Mouse (Mus musculus): Measurements from ENCODE around the gene 4932438H23Rik. TPM values are rescaled to one million over a fixed set of nuclear protein-coding genes. Genes with fewer than 3 reads are reported as not detected.

Gene 4932438H23Rik
- total RNA-seq (2017), result 1.7 and 2.2 TPM in 2 replicates

DNA sequence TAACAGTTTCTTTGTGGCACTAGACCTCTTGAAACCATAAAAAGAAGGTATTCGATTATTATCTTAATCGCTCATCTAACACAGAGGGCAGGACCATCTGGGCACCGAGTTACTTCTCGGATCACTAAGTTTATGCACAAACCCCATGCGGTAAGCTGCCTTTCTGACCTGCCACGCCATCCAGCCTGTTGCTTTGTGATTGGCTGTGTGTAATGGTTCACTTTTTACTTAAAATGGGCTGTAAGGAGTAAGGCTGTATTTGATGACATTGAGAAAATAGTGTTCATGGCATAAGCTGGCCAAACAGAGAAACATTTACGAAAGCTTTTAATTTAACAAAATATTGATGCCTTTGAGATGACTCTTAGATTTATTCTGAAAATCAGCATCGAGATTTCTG, at the start of gene 4932438H23Rik:
4932438H23Rik (minus strand) TSS at position 101 of the 400 bp plus-strand sequence.
- ATAC-seq (replicated peaks in 1 of 2; ENCODE audit: insufficient read depth in 1 of 2, low FRiP score in 2 of 2, low TSS enrichment in 1 of 2, low read depth in 1 of 2, poor library complexity in 2 of 2, severe bottlenecking in 2 of 2), result no peak

DNA sequence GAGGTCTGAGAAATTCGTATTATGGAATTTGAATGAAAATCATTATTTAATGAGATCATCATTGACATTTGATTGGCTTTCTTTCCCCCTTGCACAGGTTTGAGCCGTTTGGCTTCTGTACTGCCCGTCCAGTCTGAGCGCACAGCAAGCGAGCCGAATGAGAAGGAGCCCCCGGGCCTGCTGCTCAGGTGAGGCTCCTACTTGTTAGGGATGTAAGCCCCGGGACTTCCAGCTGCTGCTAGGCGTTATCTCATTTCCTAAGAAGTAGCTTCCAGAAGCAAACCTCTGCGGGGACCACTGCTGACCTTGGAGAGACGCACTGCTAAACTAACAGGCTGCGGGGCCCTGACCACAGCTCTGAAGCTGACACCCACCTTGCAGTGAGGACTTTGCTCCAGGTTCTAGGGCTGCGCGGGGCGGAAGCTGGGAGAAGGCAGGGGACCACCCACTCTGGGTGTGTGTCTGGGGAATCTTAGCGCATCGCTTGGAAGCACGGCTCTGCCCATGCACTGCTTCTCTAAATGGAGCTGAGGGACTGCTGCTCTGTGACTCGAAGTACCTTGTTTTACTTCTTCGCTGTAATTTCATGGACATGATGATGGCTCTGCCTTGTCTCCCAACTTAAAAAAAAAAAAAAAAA, 46.2 kb upstream of the 4932438H23Rik start:
- ATAC-seq (replicated peaks in 1 of 2; ENCODE audit: insufficient read depth in 1 of 2, low FRiP score in 2 of 2, low TSS enrichment in 1 of 2, low read depth in 1 of 2, poor library complexity in 2 of 2, severe bottlenecking in 2 of 2), result no peak

DNA sequence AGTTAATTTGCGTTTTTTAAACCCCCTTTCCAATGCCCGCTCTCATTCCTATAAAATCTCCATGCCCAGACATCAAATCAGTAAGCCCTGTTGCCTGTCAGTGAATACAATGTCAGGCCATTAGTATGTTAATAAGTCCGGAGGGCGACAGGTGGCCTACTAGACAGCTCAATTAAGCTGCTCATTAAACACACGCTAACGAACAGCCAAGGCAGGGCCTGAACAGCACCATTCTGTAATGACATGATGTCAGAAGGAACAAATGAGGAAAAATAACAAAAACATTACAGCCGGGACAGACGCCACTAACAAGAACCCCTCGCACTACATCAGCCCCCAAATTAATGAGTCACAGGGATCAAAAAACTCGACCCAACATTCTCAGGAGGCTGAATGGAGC, 45.5 kb upstream of the 4932438H23Rik start:
- ATAC-seq (replicated peaks in 1 of 2; ENCODE audit: insufficient read depth in 1 of 2, low FRiP score in 2 of 2, low TSS enrichment in 1 of 2, low read depth in 1 of 2, poor library complexity in 2 of 2, severe bottlenecking in 2 of 2), result no peak

DNA sequence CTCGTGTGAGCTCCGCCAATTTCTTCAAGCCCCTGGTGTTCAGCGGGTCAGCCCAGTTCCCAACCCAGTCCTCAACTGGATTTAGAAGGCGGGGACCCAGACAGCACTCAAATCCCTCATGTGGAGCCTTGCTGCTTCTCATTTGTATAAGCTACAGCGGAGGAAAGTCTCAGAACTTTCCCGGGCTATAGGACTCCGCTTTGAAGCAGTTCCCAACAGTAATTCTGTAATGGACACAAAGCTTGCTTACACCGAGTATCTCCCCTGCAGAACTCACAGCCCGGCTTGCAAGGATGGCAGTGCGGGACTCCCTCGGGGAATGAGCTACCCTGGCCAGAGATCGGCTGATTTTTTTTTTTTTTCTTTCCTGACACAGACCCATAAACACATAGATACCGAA, 45.1 kb upstream of the 4932438H23Rik start:
- ATAC-seq (replicated peaks in 1 of 2; ENCODE audit: insufficient read depth in 1 of 2, low FRiP score in 2 of 2, low TSS enrichment in 1 of 2, low read depth in 1 of 2, poor library complexity in 2 of 2, severe bottlenecking in 2 of 2), result no peak

DNA sequence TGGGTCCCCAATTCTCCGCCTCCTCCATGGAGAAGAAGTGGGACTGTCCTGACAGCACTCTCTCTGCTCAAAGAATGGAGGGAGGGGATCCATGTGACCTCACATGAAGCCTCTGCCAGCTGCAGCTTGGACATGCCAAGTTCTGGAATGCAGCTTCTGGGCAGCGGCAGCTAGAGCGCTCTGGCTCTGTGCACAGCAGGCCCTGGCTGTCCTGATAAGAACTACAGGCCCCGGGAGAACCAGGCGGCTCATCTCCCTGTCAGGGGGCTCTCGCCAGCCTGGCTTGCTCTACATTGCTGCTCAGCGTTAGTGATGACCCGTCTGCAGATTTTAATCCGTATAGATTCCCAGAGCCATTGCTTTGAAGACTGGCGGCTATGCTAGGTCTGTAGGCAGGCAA, 44.6 kb upstream of the 4932438H23Rik start:
- ATAC-seq (replicated peaks in 1 of 2; ENCODE audit: insufficient read depth in 1 of 2, low FRiP score in 2 of 2, low TSS enrichment in 1 of 2, low read depth in 1 of 2, poor library complexity in 2 of 2, severe bottlenecking in 2 of 2), result no peak

- ATAC-seq (replicated peaks in 1 of 2; ENCODE audit: insufficient read depth in 1 of 2, low FRiP score in 2 of 2, low TSS enrichment in 1 of 2, low read depth in 1 of 2, poor library complexity in 2 of 2, severe bottlenecking in 2 of 2), result no peak
Observed at GRCm38 (mm10) chr16:91138736-91139135, 43.8 kb upstream of the 4932438H23Rik start.

- ATAC-seq (replicated peaks in 1 of 2; ENCODE audit: insufficient read depth in 1 of 2, low FRiP score in 2 of 2, low TSS enrichment in 1 of 2, low read depth in 1 of 2, poor library complexity in 2 of 2, severe bottlenecking in 2 of 2), result no peak
Observed at GRCm38 (mm10) chr16:91138151-91138550, 43.2 kb upstream of the 4932438H23Rik start.

DNA sequence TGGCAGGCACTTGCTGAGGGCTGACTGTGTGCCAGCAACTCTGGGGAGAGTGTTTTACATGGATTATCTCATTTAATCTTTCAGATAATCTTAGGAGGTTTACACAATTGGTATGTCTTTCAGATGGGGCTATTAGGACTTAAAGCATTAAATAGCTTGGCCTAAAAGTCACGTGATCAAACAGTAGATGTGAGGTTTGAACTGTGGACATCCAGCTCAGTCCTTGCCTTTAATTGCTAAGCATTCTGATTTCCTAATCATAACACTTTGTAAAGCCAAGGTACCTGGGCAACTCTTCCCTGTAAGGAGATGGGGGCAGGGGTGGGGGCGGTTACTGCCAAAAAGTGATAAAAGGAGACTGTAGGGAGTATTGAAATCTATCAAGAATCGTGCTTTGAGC, 41.7 kb upstream of the 4932438H23Rik start:
- ATAC-seq (replicated peaks in 1 of 2; ENCODE audit: insufficient read depth in 1 of 2, low FRiP score in 2 of 2, low TSS enrichment in 1 of 2, low read depth in 1 of 2, poor library complexity in 2 of 2, severe bottlenecking in 2 of 2), result no peak

GRCm38 (mm10) chr16:91129916-91130315, 35.0 kb upstream of the 4932438H23Rik start:
- no peak for ATAC-seq (replicated peaks in 1 of 2; ENCODE audit: insufficient read depth in 1 of 2, low FRiP score in 2 of 2, low TSS enrichment in 1 of 2, low read depth in 1 of 2, poor library complexity in 2 of 2, severe bottlenecking in 2 of 2)

DNA sequence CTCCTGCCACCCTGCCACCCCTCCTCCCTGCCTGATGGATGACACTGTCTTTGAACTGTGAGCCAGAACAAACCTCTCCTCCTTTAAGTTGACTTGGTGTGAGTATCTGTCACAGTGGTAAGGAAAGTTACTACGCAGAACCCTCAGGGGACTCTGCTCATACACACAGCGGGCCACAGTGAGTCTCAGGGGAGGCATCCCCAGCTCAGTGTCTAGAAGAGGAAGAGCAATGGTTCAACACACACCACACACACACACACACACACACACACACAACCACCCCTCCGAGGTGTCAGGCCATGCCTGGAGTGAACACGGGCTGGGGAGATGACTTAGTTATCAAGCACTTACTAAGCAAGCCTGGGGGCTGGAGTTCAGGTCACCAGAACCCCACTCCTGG, 33.5 kb upstream of the 4932438H23Rik start:
- ATAC-seq (replicated peaks in 1 of 2; ENCODE audit: insufficient read depth in 1 of 2, low FRiP score in 2 of 2, low TSS enrichment in 1 of 2, low read depth in 1 of 2, poor library complexity in 2 of 2, severe bottlenecking in 2 of 2), result no peak

- ATAC-seq (replicated peaks in 1 of 2; ENCODE audit: insufficient read depth in 1 of 2, low FRiP score in 2 of 2, low TSS enrichment in 1 of 2, low read depth in 1 of 2, poor library complexity in 2 of 2, severe bottlenecking in 2 of 2), result no peak
Observed at GRCm38 (mm10) chr16:91126734-91127524, 32.0 kb upstream of the 4932438H23Rik start.

- ATAC-seq (replicated peaks in 1 of 2; ENCODE audit: insufficient read depth in 1 of 2, low FRiP score in 2 of 2, low TSS enrichment in 1 of 2, low read depth in 1 of 2, poor library complexity in 2 of 2, severe bottlenecking in 2 of 2), result no peak
Observed at GRCm38 (mm10) chr16:91124256-91124655, 29.3 kb upstream of the 4932438H23Rik start.

- no peak for ATAC-seq (replicated peaks in 1 of 2; ENCODE audit: insufficient read depth in 1 of 2, low FRiP score in 2 of 2, low TSS enrichment in 1 of 2, low read depth in 1 of 2, poor library complexity in 2 of 2, severe bottlenecking in 2 of 2)
Observed at GRCm38 (mm10) chr16:91123821-91124220, 28.9 kb upstream of the 4932438H23Rik start.

DNA sequence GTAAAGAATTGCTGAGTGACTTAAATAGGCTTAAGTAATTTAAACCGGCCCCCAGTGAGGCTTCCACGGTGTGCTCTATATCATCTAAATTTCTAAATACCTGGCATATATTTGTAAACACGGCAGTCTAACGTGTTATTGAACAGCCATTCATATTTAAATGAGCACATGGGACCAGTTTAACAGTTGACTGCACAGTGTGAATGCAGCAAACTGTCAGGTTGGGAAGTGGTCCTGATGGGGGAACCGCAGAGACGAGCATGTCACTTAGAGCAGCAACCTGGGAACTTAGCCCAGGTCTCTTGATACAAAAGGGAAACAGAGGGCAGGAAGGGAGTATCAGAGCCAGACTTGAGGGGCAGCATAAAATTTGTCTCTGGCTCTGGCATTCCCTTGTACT, 25.0 kb upstream of the 4932438H23Rik start:
- no peak for ATAC-seq (replicated peaks in 1 of 2; ENCODE audit: insufficient read depth in 1 of 2, low FRiP score in 2 of 2, low TSS enrichment in 1 of 2, low read depth in 1 of 2, poor library complexity in 2 of 2, severe bottlenecking in 2 of 2)

GRCm38 (mm10) chr16:91116696-91117095, 21.8 kb upstream of the 4932438H23Rik start:
- ATAC-seq (replicated peaks in 1 of 2; ENCODE audit: insufficient read depth in 1 of 2, low FRiP score in 2 of 2, low TSS enrichment in 1 of 2, low read depth in 1 of 2, poor library complexity in 2 of 2, severe bottlenecking in 2 of 2), result no peak

DNA sequence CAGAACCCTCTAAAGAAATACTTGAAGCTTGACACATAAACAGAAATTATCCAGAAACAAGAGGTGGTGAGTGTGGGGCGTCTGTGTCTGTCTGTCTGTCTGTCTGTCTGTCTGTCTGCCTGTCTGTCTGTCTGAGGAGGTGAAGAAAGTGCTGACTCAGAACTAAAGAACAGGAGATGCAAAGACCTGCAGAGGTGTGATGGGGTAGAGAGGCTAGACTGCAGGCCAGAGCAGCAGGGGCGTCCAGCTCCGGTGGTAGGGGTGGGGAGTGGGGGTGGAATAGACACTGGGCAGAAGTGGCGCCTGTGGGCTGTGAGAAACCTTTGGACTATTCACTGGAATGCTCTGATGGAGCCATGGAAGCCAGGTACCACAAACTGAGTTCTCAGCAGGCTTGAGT, 21.1 kb upstream of the 4932438H23Rik start:
- no peak for ATAC-seq (replicated peaks in 1 of 2; ENCODE audit: insufficient read depth in 1 of 2, low FRiP score in 2 of 2, low TSS enrichment in 1 of 2, low read depth in 1 of 2, poor library complexity in 2 of 2, severe bottlenecking in 2 of 2)

- ATAC-seq (replicated peaks in 1 of 2; ENCODE audit: insufficient read depth in 1 of 2, low FRiP score in 2 of 2, low TSS enrichment in 1 of 2, low read depth in 1 of 2, poor library complexity in 2 of 2, severe bottlenecking in 2 of 2), result no peak
Observed at GRCm38 (mm10) chr16:91110999-91111535, 16.1 kb upstream of the 4932438H23Rik start.

- no peak for ATAC-seq (replicated peaks in 1 of 2; ENCODE audit: insufficient read depth in 1 of 2, low FRiP score in 2 of 2, low TSS enrichment in 1 of 2, low read depth in 1 of 2, poor library complexity in 2 of 2, severe bottlenecking in 2 of 2)
Observed at GRCm38 (mm10) chr16:91107608-91108007, 12.7 kb upstream of the 4932438H23Rik start.

Measured in hematopoietic stem cell, adult 5-6 weeks (primary cell).